Mouse (Mus musculus) heart, postnatal 25 days (tissue): ENCODE results near the gene Olfr480. TPM values are rescaled to one million over a fixed set of nuclear protein-coding genes. Genes with fewer than 3 reads are reported as not detected.

Source experiments
- DNase-seq: peaks from one replicate; pipeline ENCODE4 v3.0.0; 2022; ENCODE audit warnings: low spot score
- intact Hi-C: fragments of 180-260 bp; cut with DNase I; formaldehyde crosslinking; loops from one replicate; pipeline ENCODE4 v1.15.1; 2025
- total RNA-seq, 2 experiments: library from RNA; stranded (reverse); gene quantifications; 2 replicates each; pipeline ENCODE4 v1.2.3; 2021

The Olfr480 gene
- total RNA-seq, result not detected

GRCm38 (mm10) chr7:108067246-108067645 is at the start of gene Olfr480:
Gene Olfr480 (minus strand): TSS chr7:108067346.
- intact Hi-C loops, result no loop called here
- DNase-seq, result no peak

GRCm38 (mm10) chr7:108100549-108100948 is 33.4 kb upstream of the Olfr480 start, which contains the start of gene Olfr483:
Gene Olfr483 (plus strand): TSS chr7:108100849.
- intact Hi-C loops, result no loop called here
- no peak for DNase-seq

- intact Hi-C loops, result no loop called here
- DNase-seq, result no peak
Observed at GRCm38 (mm10) chr7:108097486-108097885, 30.3 kb upstream of the Olfr480 start, which contains the start of gene Olfr482. Gene Olfr482 (minus strand): TSS chr7:108097586.

- no peak for DNase-seq
- intact Hi-C loops, result no loop called here
Observed at GRCm38 (mm10) chr7:108079555-108079954, 12.4 kb upstream of the Olfr480 start, which contains the start of gene Olfr481. Gene Olfr481 (plus strand): TSS chr7:108079855.

GRCm38 (mm10) chr7:108050393-108050792 is 16.8 kb downstream of the Olfr480 start, which contains the start of gene Olfr479:
Gene Olfr479 (plus strand): TSS chr7:108050693.
- intact Hi-C loops, result no loop called here
- no peak for DNase-seq

GRCm38 (mm10) chr7:108033889-108034288 is 33.3 kb downstream of the Olfr480 start, which contains the start of gene Olfr478:
Gene Olfr478 (minus strand): TSS chr7:108033989.
- intact Hi-C loops, result no loop called here
- DNase-seq, result no peak

Other genes starting within 250 kb of the Olfr480 start
- gene Olfr469, start 241.8 kb downstream of the Olfr480 start, total RNA-seq, result not detected
- gene Olfr470, start 219.9 kb downstream of the Olfr480 start, total RNA-seq, result not detected
- gene Olfr472, start 169.4 kb downstream of the Olfr480 start, total RNA-seq, result not detected
- not detected for gene Olfr473, start 136.9 kb downstream of the Olfr480 start, total RNA-seq
- gene Olfr474, start 112.7 kb downstream of the Olfr480 start, total RNA-seq, result not detected
- gene Olfr476, start 102.5 kb downstream of the Olfr480 start, total RNA-seq, result not detected
- gene Olfr477, start 80.7 kb downstream of the Olfr480 start, total RNA-seq, result not detected
- not detected for gene Olfr478, start 33.4 kb downstream of the Olfr480 start, total RNA-seq
- gene Olfr479, start 16.7 kb downstream of the Olfr480 start, total RNA-seq, result not detected
- not detected for gene Olfr481, start 12.5 kb upstream of the Olfr480 start, total RNA-seq
- under 1 TPM; 0.59 to 0.94 TPM for gene Olfr482, start 30.2 kb upstream of the Olfr480 start, total RNA-seq
- gene Olfr483, start 33.5 kb upstream of the Olfr480 start, total RNA-seq, result not detected
- not detected for gene Olfr484, start 60.1 kb upstream of the Olfr480 start, total RNA-seq
- gene Olfr485, start 92.5 kb upstream of the Olfr480 start, total RNA-seq, result not detected
- gene Olfr486, start 105.4 kb upstream of the Olfr480 start, total RNA-seq, result not detected
- not detected for gene Olfr487, start 147.3 kb upstream of the Olfr480 start, total RNA-seq
- not detected for gene Olfr488, start 191.0 kb upstream of the Olfr480 start, total RNA-seq
- gene Olfr490, start 221.6 kb upstream of the Olfr480 start, total RNA-seq, result not detected
- gene Olfr491, start 246.1 kb upstream of the Olfr480 start, total RNA-seq, result not detected